Mouse (Mus musculus) fat pad, adult 2 months (tissue): ENCODE measurements around the gene Dcaf15.

Experiments used
- DNase-seq: peaks from one replicate; pipeline ENCODE4 v3.0.0-alpha.2; 2011; ENCODE audit warnings: low read depth, low spot score; ENCODE audit errors: extremely low read depth

The Dcaf15 gene

DNA sequence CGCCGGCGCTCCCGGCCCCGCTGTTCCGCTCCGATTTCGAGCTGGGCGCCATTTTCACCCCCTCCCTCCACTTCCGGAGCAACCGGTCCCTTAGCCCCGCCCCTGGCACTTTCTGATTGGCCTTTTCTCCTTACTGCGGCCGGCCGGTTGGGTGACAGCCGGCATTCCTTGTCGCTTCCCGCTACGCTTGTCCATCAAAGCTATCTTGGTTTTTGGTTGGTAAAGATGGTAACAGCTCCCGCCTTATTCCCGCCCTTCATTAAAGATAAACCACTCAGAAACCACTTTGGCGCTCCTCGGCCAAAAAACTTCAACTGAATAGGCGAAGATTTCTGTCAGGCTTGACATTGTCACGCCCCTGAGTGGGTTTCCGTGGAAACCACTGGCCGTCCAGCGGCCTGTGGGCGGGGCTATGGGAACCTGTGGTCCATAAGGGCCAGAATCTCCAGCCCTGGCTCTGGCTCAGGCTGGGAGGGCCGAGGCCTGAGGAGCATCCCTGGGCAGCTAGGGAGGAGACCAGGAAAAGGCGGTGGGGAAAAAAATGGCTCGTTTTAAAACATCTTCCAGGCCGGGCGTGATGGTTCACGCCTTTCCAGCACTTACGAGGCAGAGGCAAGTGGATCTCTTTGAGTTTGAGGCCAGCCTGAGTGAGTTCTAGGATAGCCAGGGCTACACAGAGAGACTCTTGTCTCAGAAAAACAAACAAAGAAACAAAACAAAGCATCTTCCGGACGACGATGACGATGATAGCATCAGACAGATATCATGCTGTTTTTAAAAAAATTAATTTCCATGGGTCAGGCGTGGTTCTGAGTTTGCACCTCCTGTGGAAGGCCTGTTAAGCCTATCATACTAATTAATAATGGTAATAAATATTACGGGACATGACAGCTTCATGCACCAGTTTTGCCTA, at the start of gene Dcaf15:
Dcaf15 (minus strand) TSS at position 72 of the 913 bp plus-strand sequence.
- DNase-seq: peak; percentile 94

DNA sequence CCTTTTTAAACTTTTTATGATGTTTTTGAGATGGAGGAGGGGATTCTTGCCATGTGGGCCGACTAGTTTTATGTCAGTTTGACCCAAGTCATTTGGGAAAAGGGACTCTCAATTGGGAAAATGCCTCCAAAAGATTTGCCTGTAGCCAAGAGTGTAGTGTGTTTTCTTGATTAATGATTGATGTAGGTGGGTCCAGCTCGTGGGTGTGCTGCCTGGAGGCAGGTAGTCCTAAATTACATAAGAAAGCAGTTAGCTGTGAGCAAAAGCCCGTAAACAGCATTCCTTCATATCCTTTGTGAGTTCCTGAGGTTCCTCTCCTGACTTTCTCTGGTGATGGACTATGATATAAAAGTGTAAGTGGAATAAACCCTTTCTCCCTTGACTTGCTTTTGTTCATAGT, 44.6 kb upstream of the Dcaf15 start:
- DNase-seq: no peak

DNA sequence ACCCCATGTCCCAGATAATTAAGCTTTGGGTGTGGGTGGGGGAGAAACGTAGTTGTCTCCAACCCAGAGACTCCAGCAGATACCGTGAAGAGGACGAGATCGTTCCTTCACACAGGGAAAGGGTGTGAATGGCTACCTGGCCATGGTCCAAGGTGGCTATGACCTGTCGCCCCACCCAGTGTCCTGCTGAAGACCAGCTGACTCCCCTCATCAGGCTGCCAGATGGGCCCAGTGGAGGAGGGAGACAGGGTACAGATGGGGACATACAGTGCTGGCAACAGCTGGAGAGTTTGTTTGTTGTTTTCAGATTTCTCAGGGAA, 43.9 kb upstream of the Dcaf15 start:
- DNase-seq: no peak

DNA sequence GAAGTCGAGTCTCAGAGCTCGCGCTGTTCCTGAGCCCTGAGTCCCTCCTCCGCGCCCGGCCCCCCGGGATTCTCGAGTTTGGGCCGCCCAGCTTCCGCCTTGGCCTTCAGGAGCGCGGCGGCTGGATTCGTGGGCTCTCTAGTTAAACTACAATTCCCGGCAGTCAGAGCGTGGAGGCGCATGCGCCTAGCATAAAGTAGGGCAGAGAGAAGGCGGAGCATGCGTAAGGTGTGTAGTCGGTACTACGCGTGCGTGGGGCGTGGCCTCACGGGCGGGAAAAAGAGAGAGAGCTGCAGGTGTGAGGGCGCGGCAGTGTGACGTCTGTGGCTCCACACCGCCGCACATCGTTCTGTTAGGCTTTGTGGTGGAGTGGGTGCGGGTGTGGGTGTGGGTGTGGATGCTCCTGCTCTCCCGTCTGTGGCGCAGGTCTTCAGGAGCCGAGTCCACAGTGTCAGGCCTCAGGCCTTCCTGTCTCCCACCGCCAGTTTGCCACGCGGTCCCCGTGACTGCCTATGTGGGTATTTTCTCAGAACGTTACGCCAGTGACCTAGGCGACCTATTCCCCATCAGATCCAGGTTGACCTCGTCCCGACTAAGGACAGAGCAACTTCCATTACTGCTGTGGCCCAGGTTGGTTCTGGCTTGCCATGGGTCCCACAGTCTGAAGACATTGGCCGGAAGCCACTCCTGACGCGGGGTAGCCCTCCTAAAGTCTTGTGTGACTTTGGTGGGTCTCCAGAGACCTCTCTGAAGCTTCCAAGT, 43.4 kb upstream of the Dcaf15 start, which contains the start of the genes Cc2d1a and 4930432K21Rik:
Cc2d1a (minus strand) TSS at position 168 of the 762 bp plus-strand sequence.
4930432K21Rik (plus strand) TSS at position 257 of the 762 bp plus-strand sequence.
- peak; percentile 75 for DNase-seq

DNA sequence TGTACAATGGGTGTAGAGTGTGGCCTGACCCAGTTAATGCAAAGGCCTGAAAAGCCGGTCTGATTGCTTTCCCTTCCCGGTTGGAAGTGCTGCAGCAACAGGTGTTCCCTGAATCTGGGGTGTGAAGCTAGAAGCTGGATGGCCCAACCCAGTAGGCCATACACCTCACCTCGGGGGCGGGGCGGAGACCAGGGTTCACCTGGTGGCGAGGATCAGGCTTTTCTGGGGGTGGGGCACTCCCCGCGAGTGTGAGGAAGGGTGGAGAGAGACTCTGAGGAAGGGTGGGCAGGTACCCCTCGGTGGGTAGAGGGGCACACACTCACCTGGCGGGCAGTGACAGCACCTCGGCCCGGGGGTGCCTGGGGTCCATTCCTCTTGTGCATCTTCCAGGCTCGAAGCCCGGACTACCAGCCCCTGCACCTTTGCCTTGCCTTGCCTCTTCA, 42.8 kb upstream of the Dcaf15 start:
- no peak for DNase-seq

DNA sequence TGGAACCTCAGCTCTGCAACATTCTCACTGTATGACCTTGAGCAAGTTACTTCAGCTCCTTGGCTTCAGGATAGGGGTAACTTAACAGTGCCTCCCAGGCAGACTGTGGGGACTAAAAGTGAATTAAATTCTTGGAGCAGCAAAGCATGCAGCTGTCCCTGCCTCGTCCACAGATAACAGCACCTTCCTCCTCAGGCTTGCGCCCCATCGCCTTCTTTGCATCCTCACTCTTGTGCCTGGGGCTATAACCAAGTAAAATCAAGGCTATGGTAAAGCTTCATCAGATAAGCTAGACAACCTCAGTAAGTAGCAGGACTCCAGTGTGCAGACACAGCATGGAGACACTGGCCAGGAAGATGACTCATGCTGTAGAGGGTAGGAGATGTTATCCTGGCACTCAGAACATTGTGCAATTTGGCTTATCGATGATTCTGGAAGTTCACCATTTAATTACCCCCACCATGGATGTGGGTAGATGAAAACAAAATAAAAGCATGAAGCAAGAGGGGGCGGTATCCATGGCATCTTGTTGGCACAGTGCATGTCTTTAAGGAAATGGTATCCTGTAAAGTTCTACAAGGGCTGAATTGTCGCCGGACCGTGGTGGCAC, 40.2 kb upstream of the Dcaf15 start:
- DNase-seq: peak; percentile 86

DNA sequence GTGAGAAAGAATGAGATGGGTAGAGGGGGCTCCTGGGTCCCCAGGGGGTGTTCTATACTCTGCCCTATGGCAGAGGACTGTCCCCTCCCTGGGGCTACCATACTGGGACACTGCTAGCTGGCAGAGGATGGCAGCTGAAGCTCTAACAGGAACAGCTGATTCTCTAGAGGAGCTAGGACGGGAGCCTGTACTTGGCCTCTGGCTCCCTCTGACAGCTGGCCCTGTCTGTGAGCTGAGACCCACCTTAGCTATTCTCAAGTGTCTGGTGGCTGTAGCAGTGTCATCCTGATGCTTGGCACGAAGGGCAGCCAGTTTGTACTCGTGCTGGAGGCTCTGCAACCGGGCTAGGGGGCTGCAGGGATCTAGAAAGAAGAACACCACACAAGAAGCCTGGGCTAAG, 36.3 kb upstream of the Dcaf15 start:
- no peak for DNase-seq

DNA sequence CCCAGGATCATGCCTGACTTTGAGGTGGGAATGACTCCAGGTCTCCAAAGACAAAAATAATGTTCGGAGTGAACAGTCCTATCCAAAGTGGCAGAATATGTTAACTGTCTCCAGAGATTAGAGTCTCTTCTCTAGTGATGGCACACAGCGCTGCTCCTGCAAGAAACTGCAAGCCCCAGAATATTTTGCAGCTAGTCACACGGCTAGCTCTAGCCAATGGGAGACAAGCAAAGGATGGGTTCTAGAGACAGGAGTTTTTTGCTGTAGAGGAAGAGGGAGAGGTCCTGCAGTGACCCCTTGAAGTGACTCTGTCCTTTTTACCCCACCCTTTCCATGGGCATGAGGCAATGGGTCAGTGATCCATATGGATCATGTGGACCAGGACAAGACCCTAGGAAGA, 33.3 kb upstream of the Dcaf15 start:
- DNase-seq: no peak

DNA sequence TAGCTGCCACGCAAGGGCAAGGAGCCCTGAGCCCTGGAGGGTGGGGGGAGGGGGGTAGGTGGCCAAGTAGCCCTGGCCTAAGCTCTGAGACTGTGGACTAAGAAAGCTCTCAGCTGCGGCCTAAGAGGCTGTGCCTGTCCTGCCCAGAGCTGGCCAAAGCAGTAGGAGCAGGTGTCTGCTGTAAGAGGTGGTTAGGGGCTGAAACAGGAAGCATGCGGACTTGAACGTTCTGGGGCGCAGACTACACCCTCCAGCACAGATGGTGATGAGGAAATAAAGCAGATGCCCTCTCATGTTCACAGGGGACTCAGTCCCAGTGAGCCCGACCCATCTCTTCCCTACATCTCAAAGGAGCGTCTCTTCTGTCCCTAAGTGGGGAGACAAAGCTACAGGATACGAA, 27.7 kb upstream of the Dcaf15 start:
- DNase-seq: no peak

DNA sequence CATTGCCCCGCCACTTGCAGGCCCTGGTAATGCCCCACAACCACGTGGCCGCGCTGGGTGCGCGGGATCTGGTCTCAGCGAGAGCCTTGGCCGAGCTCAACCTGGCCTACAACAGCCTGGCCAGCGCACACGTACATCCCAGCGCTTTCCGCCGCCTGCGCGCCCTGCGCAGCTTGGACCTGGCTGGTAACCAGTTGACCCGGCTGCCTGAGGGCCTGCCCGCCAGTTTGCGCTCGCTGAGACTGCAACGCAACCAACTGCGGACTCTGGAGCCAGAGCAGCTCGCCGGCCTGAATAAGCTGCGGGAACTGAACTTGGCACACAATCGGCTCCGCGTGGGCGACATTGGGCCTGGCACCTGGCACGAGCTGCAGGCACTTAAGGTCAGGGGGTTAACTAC, 26.2 kb upstream of the Dcaf15 start:
- DNase-seq: no peak

DNA sequence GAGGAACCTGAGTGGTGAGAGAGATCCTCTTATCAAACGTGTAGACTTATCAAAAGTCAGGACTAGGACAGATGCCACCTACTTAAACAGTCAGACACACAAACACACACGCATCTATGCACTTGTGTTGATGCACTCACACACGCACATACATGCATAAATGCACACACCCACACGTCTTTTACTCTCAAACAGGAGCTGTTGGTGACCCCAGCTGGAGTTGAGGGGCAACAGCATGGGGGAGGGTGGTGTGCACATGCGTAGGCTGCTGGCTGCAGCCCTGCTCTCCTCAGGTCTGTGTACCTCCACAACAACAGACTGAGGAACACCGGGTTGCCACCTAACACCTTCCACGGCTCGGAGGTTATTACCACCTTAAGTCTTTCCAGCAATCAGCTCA, 23.7 kb upstream of the Dcaf15 start:
- no peak for DNase-seq

DNA sequence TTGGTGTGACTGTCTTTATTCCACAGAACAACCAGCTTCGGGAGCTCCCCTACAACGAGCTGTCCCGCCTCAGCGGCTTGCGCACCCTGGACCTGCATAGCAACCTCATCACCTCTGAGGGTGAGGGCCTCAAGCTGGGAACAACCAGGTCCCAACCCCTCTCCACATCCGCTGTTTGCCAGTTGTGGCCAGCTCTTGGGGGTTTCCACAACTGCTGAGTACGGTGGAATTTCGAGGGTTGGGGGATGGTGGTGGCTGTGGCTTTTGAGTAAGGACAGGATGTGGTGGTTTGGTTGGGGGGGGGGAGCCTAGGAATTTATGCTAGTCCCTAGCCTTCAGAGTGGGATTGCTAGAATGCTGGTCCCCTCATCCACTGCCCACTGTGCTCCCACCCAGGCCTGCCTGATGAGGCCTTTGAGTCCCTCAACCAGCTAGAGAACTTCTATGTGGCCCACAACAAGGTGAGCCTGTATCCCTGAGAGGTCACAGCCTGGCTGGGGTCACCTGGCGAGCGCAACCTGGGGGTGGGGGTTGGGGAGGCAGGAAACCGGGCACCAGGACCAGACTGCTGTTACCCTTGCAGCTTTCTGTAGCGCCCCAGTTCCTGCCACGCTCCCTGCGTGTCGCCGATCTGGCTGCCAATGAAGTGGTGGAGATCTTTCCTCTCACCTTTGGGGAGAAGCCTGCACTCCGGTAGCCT, 22.8 kb upstream of the Dcaf15 start:
- no peak for DNase-seq

DNA sequence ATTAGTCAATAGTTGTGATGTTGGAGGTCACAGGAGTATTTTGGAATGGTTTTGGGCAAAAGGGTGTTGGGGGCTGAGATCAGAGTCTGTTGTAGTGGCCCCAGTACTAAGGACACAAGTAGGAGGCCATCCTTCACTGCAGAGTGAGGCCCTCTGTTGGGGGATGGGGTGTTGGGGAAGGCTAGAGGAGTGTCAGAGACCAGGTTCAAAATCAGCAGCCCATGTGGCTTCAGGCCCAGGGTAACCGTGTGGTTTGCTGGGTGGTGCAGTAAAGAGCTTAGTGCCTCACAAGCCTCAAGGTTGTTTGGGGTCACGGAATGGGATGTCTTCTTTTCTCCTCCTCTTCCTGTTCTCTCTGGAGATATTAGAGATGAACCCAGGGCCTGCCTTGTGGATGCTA, 22.2 kb upstream of the Dcaf15 start:
- no peak for DNase-seq

DNA sequence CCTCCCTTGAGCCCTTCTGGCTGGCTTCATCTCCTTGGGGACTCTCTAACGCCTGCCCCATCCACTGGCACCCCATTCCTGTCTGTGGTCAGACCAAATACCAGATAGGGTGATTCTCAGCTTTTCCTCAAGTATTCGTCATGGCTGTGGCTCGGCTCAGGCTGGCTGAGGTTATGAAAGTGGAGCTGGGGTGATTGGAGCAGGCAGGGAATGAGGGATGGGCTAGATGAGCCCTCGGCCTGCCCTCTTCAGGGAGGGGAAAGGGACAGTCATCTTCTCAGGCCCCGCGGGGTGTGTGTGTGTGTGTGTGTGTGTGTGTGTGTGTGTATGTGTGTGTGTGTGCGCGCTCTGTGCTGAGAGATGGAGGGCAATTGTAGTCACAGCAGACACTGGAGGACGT, 21.1 kb upstream of the Dcaf15 start, which contains the start of gene Podnl1:
Podnl1 (plus strand) TSS at position 334 of the 400 bp plus-strand sequence.
- DNase-seq: no peak

DNA sequence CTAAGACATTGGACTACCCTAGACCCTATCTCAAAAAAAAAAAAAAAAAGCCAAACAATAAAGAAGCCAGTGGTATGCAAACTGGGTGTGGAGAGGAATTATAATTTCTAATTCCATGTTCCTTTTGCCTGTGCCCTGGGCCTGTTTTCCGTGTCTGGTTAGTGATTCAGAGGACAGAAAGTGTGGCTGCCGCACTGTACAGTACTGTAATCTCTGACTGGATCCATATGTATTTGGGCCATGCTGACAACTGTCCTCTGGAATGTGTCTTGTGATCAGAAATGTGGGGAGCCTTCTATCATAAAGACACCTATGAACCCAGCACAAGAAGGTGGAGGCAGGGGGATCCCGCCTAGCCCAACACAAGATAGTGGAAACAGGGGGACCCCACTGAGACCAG, 17.6 kb upstream of the Dcaf15 start:
- no peak for DNase-seq

DNA sequence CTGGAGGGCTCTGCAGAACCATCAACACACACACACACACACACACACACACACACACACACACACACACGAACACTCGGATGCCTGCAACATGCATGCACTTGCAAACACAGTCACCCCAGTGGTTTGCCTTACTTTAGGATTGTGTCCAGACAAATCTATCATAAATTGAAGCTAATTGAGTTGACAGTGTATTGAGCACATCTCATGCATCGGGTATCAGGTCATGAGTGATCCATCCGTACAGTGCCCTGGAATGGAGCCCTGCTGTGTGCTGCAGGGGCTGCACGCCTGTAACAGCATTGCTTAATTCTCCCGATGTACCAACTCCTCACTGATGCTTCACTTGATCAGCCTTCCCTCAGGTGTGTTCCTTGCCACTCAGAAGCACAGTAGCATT, 11.1 kb upstream of the Dcaf15 start:
- DNase-seq: no peak

DNA sequence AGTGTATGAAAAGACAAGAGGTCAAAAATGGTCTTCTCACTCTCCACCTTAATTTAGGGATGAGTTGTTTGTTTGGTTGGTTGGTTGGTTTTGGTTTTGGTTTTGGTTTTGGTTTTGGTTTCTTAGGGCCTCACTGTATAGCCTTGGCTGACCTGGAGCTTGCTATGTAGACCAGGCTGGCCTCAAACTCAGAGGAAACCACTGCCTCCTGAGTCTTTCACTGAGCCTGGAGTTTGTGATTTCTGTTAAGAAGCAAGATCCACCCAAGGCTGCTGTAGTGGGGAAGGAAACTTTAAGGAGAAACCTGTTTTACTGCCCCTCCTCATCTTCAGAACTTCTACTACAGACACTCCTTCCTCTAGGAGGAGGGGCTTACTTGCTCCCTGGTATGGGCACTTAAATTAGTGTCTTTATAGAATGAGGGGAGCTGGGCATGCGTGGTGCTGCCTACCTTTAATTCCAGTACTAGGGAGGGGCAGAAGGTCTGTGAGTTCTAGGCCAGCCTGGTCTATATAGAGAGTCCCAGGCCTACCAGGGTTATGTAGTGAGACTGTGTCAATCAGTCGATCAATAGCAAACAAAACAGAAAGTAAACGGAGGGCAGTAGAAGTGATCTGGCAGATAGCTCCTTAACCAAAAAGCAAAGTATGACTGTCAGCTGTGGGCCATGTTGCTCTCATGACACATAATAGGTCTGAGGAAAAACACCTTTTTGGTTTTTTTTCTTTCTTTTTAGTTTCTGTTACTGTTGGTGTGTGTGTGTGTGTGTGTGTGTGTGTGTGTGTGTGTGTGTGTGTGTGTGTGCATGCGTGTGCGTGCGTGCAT, 1.9 kb upstream of the Dcaf15 start:
- DNase-seq: no peak

DNA sequence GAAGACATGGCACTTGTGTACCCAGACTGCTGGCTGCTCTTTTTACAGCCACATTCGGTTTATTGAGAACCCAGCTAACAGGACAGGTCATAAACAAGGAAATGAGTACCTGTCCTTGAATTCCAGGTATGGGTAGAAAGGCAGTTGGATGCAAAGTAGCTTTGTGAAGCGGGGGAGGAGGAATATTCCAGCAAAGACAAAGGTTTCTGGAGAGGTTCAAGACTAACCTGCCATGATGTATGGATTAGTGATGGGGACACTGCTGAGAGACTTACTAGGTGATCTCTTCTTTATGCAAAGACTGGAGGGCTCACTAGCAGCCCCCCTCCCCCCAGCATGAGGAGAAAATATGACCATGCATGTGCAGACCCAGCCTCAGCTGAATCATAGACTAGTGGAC, 1.1 kb upstream of the Dcaf15 start:
- DNase-seq: no peak

DNA sequence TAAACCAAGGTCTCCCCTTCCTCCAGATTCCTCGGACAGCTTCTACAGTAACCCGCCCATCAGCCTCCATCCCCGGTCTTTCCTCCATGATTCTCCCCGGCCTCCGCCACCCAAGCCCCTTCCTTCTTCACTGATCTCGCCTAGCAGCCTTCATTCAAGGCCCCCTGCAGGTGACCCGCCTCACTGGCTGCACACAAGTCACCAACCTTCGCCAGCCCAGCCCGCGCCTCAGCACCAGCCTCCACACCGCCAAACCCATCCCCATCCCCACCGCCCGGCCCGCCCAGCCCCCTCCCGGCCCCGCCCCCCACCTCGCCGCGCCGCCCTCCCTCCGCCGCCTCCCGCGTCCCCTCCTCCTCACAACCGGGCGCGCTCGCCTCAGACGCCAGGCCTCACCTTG, 347 bp downstream of the Dcaf15 start:
- no peak for DNase-seq

DNA sequence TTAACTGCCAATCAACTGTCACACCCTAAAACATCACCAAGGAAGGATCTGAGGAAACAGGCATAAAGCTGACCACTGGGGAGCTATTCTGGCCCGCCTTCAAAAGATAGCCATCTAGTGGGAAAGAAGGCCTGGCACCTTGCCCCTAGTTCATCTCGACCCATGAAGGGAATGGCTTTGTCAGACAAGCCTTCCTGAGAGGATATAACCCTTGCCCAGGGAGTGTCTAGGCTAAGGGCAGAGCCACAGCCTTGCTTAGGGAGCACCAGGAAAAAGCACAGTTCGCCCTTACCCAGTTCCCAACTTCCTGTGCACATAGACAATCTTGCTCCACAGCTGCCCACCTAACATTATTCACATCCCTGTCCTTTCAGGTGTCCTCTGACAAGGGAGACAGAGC, 967 bp downstream of the Dcaf15 start:
- no peak for DNase-seq
